Mouse (Mus musculus): Measurements from ENCODE around the gene Tada2a.

The Tada2a gene

GRCm38 (mm10) chr11:84107137-84107536 is 22.3 kb downstream of the Tada2a start:
- no peak for DNase-seq

- DNase-seq = no peak
Observed at GRCm38 (mm10) chr11:84104036-84104435, 25.4 kb downstream of the Tada2a start.

GRCm38 (mm10) chr11:84101182-84101581 is 28.2 kb downstream of the Tada2a start:
- no peak for DNase-seq

GRCm38 (mm10) chr11:84097251-84097998 is 32.0 kb downstream of the Tada2a start:
- DNase-seq = no peak

GRCm38 (mm10) chr11:84095084-84095483 is 34.3 kb downstream of the Tada2a start:
- DNase-seq = no peak

GRCm38 (mm10) chr11:84090572-84090971 is 38.8 kb downstream of the Tada2a start:
- no peak for DNase-seq

- DNase-seq = no peak
Observed at GRCm38 (mm10) chr11:84081901-84082300, 47.5 kb downstream of the Tada2a start.

- DNase-seq = no peak
Observed at GRCm38 (mm10) chr11:84080327-84080726, 49.1 kb downstream of the Tada2a start.

- DNase-seq = no peak
Observed at GRCm38 (mm10) chr11:84079887-84080286, 49.5 kb downstream of the Tada2a start.

GRCm38 (mm10) chr11:84079361-84079760 is 50.0 kb downstream of the Tada2a start:
- DNase-seq = peak; percentile 42

- DNase-seq = no peak
Observed at GRCm38 (mm10) chr11:84078601-84079000, 50.8 kb downstream of the Tada2a start.

GRCm38 (mm10) chr11:84077008-84077407 is 52.4 kb downstream of the Tada2a start:
- no peak for DNase-seq

- peak; percentile 51 for DNase-seq
Observed at GRCm38 (mm10) chr11:84073816-84074764, 55.3 kb downstream of the Tada2a start.

GRCm38 (mm10) chr11:84072904-84073651 is 56.3 kb downstream of the Tada2a start:
- peak; percentile 35 for DNase-seq

- peak; percentile 60 for DNase-seq
Observed at GRCm38 (mm10) chr11:84069034-84069370, 60.4 kb downstream of the Tada2a start, which contains the start of gene Dusp14. Gene Dusp14 (minus strand): TSS chr11:84069261.

GRCm38 (mm10) chr11:84068191-84069033 is 61.0 kb downstream of the Tada2a start:
- peak; percentile 75 for DNase-seq

GRCm38 (mm10) chr11:84067720-84068190 is 61.6 kb downstream of the Tada2a start:
- no peak for DNase-seq

GRCm38 (mm10) chr11:84066927-84067645 is 62.3 kb downstream of the Tada2a start:
- DNase-seq = peak; percentile 38

GRCm38 (mm10) chr11:84066071-84066481 is 63.3 kb downstream of the Tada2a start:
- peak; percentile 41 for DNase-seq

- DNase-seq = no peak
Observed at GRCm38 (mm10) chr11:84063631-84064209, 65.7 kb downstream of the Tada2a start.

- peak; percentile 64 for DNase-seq
Observed at GRCm38 (mm10) chr11:84062805-84063204, 66.6 kb downstream of the Tada2a start.
